Mouse (Mus musculus): ENCODE results near the gene Gm10722. TPM values are rescaled to one million over a fixed set of nuclear protein-coding genes. Genes with fewer than 3 reads are reported as not detected.
"Not testable (repeated sequence)": the region's sequence is repeated elsewhere in the genome, so short reads cannot be mapped to it uniquely, and the experiment has no call there.

Gm10722 gene
- not detected in 2 replicates for polyA plus RNA-seq (2015; fragmentation: Nextera tagmentation; extraction: Ambion mirVana)

DNA sequence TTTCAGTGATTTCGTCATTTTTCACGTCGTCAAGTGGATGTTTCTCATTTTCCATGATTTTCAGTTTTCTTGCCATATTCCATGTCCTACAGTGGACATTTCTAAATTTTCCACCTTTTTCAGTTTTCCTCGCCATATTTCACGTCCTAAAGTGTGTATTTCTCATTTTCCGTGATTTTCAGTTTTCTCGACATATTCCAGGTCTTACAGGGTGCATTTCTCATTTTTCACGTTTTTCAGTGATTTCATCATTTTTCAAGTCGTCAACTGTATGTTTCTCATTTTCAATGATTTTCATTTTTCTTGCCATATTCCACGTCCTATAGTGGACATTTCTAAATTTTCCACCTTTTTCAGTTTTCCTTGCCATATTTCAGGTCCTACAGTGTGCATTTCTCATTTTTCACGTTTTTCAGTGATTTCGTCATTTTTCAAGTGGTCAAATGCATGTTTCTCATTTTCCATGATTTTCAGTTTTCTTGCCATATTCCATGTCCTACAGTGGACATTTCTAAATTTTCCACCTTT is at the start of gene Gm10722:
TSS of gene Gm10722 (plus strand) at position 478 of the 528 bp plus-strand sequence.
- not testable (repeated sequence) for H3K4me2 ChIP-seq (replicated peaks; ENCODE audit: low read depth, low read length); ATAC-seq (ENCODE audit: low FRiP score, low TSS enrichment); H3K27ac ChIP-seq (ENCODE audit: low read length); H3K27me3 ChIP-seq (ENCODE audit: insufficient read depth, low read length); H3K4me1 ChIP-seq (ENCODE audit: insufficient read depth, low read length); H3K9ac ChIP-seq (replicated peaks; ENCODE audit: low read length); H3K36me3 ChIP-seq (ENCODE audit: insufficient read depth, low read length); H3K4me3 ChIP-seq (ENCODE audit: low read length); H3K9me3 ChIP-seq (ENCODE audit: low read length)
- 68% methylated on average over 12 of the region's 12 CpGs for WGBS

DNA sequence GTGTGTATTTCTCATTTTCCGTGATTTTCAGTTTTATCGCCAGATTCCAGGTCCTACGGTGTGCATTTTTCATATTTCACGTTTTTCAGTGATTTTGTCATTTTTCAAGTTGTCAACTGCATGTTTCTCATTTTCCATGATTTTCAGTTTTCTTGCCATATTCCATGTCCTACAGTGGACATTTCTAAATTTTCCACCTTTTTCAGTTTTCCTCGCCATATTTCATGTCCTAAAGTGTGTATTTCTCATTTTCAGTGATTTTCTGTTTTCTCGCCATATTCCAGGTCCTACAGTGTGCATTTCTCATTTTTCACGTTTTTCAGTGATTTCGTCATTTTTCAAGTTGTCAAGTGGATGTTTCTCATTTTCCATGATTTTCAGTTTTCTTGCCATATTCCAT is 284 bp downstream of the Gm10722 start:
- ATAC-seq (ENCODE audit: low FRiP score, low TSS enrichment); H3K4me2 ChIP-seq (replicated peaks; ENCODE audit: low read depth, low read length); H3K4me3 ChIP-seq (ENCODE audit: low read length); H3K27ac ChIP-seq (ENCODE audit: low read length); H3K27me3 ChIP-seq (ENCODE audit: insufficient read depth, low read length); H3K9me3 ChIP-seq (ENCODE audit: low read length); H3K4me1 ChIP-seq (ENCODE audit: insufficient read depth, low read length); H3K36me3 ChIP-seq (ENCODE audit: insufficient read depth, low read length); H3K9ac ChIP-seq (replicated peaks; ENCODE audit: low read length): not testable (repeated sequence)
- WGBS = 63% methylated on average over 8 of the region's 8 CpGs

DNA sequence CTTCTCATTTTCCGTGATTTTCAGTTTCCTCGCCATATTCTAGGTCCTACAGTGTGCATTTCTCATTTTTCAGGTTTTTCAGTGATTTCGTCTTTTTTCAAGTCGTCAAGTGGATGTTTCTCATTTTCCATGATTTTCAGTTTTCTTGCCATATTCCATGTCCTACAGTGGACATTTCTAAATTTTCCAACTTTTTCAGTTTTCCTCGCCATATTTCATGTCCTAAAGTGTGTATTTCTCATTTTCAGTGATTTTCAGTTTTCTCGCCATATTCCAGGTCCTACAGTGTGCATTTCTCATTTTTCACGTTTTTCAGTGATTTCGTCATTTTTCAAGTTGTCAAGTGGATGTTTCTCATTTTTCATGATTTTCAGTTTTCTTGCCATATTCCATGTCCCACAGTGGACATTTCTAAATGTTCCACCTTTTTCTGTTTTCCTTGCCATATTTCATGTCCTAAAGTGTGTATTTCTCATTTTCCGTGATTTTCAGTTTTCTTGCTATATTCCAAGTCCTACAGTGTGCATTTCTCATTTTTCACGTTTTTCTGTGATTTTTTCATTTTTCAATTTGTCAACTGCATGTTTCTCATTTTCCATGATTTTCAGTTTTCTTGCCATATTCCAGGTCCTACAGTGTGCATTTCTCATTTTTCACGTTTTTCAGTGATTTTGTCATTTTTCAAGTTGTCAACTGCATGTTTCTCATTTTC is 1.4 kb downstream of the Gm10722 start:
- 54% methylated on average over 8 of the region's 11 CpGs for WGBS
- peak; percentile 89 for ATAC-seq (ENCODE audit: low FRiP score, low TSS enrichment)
- not testable (repeated sequence) for H3K4me2 ChIP-seq (replicated peaks; ENCODE audit: low read depth, low read length); H3K9ac ChIP-seq (replicated peaks; ENCODE audit: low read length); H3K27ac ChIP-seq (ENCODE audit: low read length); H3K9me3 ChIP-seq (ENCODE audit: low read length); H3K4me3 ChIP-seq (ENCODE audit: low read length); H3K36me3 ChIP-seq (ENCODE audit: insufficient read depth, low read length); H3K27me3 ChIP-seq (ENCODE audit: insufficient read depth, low read length); H3K4me1 ChIP-seq (ENCODE audit: insufficient read depth, low read length)

DNA sequence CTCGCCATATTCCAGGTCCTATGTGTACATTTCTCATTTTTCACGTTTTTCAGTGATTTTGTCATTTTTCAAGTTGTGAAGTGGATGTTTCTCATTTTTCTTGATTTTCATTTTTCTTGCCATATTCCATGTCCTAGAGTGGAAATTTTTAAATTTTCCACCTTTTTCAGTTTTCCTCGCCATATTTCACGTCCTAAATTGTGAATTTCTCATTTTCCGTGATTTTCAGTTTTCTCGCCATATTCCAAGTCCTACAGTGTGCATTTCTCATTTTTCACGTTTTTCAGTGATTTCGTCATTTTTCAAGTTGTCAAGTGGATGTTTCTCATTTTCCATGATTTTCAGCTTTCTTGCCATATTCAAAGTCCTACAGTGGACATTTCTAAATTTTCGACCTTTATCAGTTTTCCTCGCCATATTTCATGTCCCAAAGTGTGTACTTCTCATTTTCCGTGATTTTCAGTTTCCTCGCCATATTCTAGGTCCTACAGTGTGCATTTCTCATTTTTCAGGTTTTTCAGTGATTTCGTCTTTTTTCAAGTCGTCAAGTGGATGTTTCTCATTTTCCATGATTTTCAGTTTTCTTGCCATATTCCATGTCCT is 2.2 kb downstream of the Gm10722 start, which contains the start of gene Gm11168:
TSS of gene Gm11168 (plus strand) at position 553 of the 603 bp plus-strand sequence.
- WGBS = 70% methylated on average over 6 of the region's 14 CpGs
- H3K9ac ChIP-seq (replicated peaks; ENCODE audit: low read length); H3K4me1 ChIP-seq (ENCODE audit: insufficient read depth, low read length); H3K36me3 ChIP-seq (ENCODE audit: insufficient read depth, low read length); H3K9me3 ChIP-seq (ENCODE audit: low read length); H3K4me3 ChIP-seq (ENCODE audit: low read length); H3K27ac ChIP-seq (ENCODE audit: low read length); H3K27me3 ChIP-seq (ENCODE audit: insufficient read depth, low read length); ATAC-seq (ENCODE audit: low FRiP score, low TSS enrichment); H3K4me2 ChIP-seq (replicated peaks; ENCODE audit: low read depth, low read length): not testable (repeated sequence)

DNA sequence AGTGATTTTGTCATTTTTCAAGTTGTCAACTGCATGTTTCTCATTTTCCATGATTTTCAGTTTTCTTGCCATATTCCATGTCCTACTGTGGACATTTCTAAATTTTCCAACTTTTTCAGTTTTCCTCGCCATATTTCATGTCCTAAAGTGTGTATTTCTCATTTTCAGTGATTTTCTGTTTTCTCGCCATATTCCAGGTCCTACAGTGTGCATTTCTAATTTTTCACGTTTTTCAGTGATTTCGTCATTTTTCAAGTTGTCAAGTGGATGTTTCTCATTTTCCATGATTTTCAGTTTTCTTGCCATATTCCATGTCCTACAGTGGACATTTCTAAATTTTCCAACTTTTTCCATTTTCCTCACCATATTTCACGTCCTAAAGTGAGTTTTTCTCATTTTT is 5.5 kb downstream of the Gm10722 start:
- H3K4me2 ChIP-seq (replicated peaks; ENCODE audit: low read depth, low read length); ATAC-seq (ENCODE audit: low FRiP score, low TSS enrichment); H3K9ac ChIP-seq (replicated peaks; ENCODE audit: low read length); H3K4me3 ChIP-seq (ENCODE audit: low read length); H3K9me3 ChIP-seq (ENCODE audit: low read length); H3K27me3 ChIP-seq (ENCODE audit: insufficient read depth, low read length); H3K27ac ChIP-seq (ENCODE audit: low read length); H3K4me1 ChIP-seq (ENCODE audit: insufficient read depth, low read length); H3K36me3 ChIP-seq (ENCODE audit: insufficient read depth, low read length): not testable (repeated sequence)
- WGBS = 86% methylated on average over 1 of the region's 5 CpGs

DNA sequence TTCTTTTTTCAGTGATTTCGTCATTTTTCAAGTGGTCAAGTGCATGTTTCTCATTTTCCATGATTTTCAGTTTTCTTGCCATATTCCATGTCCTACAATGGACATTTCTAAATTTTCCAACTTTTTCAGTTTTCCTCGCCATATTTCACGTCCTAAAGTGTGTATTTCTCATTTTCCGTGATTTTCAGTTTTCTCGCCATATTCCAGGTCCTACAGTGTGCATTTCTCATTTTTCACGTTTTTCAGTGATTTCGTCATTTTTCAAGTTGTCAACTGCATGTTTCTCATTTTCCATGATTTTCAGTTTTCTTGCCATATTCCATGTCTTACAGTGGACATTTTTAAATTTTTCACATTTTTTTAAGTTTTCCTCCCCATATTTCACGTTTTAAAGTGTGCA is 5.9 kb downstream of the Gm10722 start:
- ATAC-seq (ENCODE audit: low FRiP score, low TSS enrichment) = peak; percentile 78
- H3K4me2 ChIP-seq (replicated peaks; ENCODE audit: low read depth, low read length); H3K9ac ChIP-seq (replicated peaks; ENCODE audit: low read length); H3K36me3 ChIP-seq (ENCODE audit: insufficient read depth, low read length); H3K9me3 ChIP-seq (ENCODE audit: low read length); H3K4me3 ChIP-seq (ENCODE audit: low read length); H3K27ac ChIP-seq (ENCODE audit: low read length); H3K4me1 ChIP-seq (ENCODE audit: insufficient read depth, low read length); H3K27me3 ChIP-seq (ENCODE audit: insufficient read depth, low read length): not testable (repeated sequence)
- WGBS = 76% methylated on average over 7 of the region's 8 CpGs

DNA sequence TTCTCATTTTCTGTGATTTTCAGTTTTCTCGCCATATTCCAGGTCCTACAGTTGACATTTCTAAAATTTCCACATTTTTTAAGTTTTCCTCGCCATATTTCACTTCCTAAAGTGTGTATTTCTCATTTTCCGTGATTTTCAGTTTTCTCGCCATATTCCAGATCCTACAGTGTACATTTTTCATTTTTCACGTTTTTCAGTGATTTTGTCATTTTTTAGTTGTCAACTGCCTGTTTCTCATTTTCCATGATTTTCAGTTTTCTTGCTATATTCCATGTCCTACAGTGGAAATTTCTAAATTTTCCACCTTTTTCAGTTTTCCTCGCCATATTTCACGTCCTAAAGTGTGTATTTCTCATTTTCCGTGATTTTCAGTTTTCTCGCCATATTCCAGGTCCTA is 6.5 kb downstream of the Gm10722 start:
- not testable (repeated sequence) for H3K4me1 ChIP-seq (ENCODE audit: insufficient read depth, low read length); H3K9ac ChIP-seq (replicated peaks; ENCODE audit: low read length); H3K4me2 ChIP-seq (replicated peaks; ENCODE audit: low read depth, low read length); H3K4me3 ChIP-seq (ENCODE audit: low read length); H3K27ac ChIP-seq (ENCODE audit: low read length); H3K9me3 ChIP-seq (ENCODE audit: low read length); H3K27me3 ChIP-seq (ENCODE audit: insufficient read depth, low read length); H3K36me3 ChIP-seq (ENCODE audit: insufficient read depth, low read length)
- peak; percentile 25; the same call in 1 of the 2 replicates for ATAC-seq (ENCODE audit: low FRiP score, low TSS enrichment)
- 75% methylated on average over 6 of the region's 9 CpGs for WGBS

DNA sequence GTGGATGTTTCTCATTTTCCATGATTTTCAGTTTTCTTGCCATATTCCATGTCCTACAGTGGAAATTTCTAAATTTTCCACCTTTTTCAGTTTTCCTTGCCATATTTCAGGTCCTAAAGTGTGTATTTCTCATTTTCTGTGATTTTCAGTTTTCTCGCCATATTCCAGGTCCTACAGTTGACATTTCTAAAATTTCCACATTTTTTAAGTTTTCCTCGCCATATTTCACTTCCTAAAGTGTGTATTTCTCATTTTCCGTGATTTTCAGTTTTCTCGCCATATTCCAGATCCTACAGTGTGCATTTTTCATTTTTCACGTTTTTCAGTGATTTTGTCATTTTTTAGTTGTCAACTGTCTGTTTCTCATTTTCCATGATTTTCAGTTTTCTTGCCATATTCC is 8.6 kb downstream of the Gm10722 start:
- H3K9me3 ChIP-seq (ENCODE audit: low read length); H3K27me3 ChIP-seq (ENCODE audit: insufficient read depth, low read length); H3K36me3 ChIP-seq (ENCODE audit: insufficient read depth, low read length); H3K9ac ChIP-seq (replicated peaks; ENCODE audit: low read length); H3K4me3 ChIP-seq (ENCODE audit: low read length); H3K27ac ChIP-seq (ENCODE audit: low read length); H3K4me2 ChIP-seq (replicated peaks; ENCODE audit: low read depth, low read length); H3K4me1 ChIP-seq (ENCODE audit: insufficient read depth, low read length): not testable (repeated sequence)
- peak; percentile 54; the same call in 1 of the 2 replicates for ATAC-seq (ENCODE audit: low FRiP score, low TSS enrichment)
- no CpG with 5 or more reads among the region's 5 CpGs for WGBS

DNA sequence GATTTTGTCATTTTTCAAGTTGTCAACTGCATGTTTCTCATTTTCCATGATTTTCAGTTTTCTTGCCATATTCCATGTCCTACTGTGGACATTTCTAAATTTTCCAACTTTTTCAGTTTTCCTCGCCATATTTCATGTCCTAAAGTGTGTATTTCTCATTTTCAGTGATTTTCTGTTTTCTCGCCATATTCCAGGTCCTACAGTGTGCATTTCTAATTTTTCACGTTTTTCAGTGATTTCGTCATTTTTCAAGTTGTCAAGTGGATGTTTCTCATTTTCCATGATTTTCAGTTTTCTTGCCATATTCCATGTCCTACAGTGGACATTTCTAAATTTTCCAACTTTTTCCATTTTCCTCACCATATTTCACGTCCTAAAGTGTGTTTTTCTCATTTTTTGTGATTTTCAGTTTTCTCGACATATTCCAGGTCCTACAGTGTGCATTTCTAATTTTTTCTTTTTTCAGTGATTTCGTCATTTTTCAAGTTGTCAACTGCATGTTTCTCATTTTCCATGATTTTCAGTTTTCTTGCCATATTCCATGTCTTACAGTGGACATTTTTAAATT is 11.4 kb downstream of the Gm10722 start:
- not testable (repeated sequence) for H3K4me3 ChIP-seq (ENCODE audit: low read length); H3K4me2 ChIP-seq (replicated peaks; ENCODE audit: low read depth, low read length); H3K4me1 ChIP-seq (ENCODE audit: insufficient read depth, low read length); H3K9me3 ChIP-seq (ENCODE audit: low read length); H3K27me3 ChIP-seq (ENCODE audit: insufficient read depth, low read length); ATAC-seq (ENCODE audit: low FRiP score, low TSS enrichment); H3K9ac ChIP-seq (replicated peaks; ENCODE audit: low read length); H3K27ac ChIP-seq (ENCODE audit: low read length); H3K36me3 ChIP-seq (ENCODE audit: insufficient read depth, low read length)
- 75% methylated on average over 2 of the region's 7 CpGs for WGBS

DNA sequence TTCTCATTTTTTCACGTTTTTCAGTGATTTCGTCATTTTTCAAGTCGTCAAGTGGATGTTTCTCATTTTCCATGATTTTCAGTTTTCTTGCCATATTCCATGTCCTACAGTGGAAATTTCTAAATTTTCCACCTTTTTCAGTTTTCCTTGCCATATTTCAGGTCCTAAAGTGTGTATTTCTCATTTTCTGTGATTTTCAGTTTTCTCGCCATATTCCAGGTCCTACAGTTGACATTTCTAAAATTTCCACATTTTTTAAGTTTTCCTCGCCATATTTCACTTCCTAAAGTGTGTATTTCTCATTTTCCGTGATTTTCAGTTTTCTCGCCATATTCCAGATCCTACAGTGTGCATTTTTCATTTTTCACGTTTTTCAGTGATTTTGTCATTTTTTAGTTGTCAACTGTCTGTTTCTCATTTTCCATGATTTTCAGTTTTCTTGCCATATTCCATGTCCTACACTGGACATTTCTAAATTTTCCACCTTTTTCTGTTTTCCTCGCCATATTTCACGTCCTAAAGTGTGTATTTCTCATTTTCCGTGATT is 12.1 kb downstream of the Gm10722 start, which contains the start of gene Gm10721:
TSS of gene Gm10721 (plus strand) at position 408 of the 547 bp plus-strand sequence.
- no CpG with 5 or more reads among the region's 11 CpGs for WGBS
- not testable (repeated sequence) for H3K9me3 ChIP-seq (ENCODE audit: low read length); H3K27ac ChIP-seq (ENCODE audit: low read length); H3K4me2 ChIP-seq (replicated peaks; ENCODE audit: low read depth, low read length); H3K9ac ChIP-seq (replicated peaks; ENCODE audit: low read length); H3K4me3 ChIP-seq (ENCODE audit: low read length); H3K36me3 ChIP-seq (ENCODE audit: insufficient read depth, low read length); H3K4me1 ChIP-seq (ENCODE audit: insufficient read depth, low read length); H3K27me3 ChIP-seq (ENCODE audit: insufficient read depth, low read length)
- peak; percentile 76; the same call in 1 of the 2 replicates for ATAC-seq (ENCODE audit: low FRiP score, low TSS enrichment)

Data from kidney, embryonic 16.5 days (tissue).